Mouse (Mus musculus) c-Kit-positive CD71-negative TER-119-negative erythroid progenitor cells, embryonic 14.5 days (primary cell): ENCODE measurements at regions not wholly inside any gene's neighbourhood (a gene's known extent, or its start where the extent isn't known, plus 50 kb on each side); places are given as distances from the start of the nearest gene placed in this dataset.

ENCODE experiments used
- DNase-seq: peaks from one replicate; pipeline ENCODE4 v3.0.0-alpha.2; 2013; ENCODE audit warnings: low read depth

GRCm38 (mm10) chr8:56476158-56476557 is 74.7 kb downstream of the Cep44 start:
- no peak for DNase-seq

- DNase-seq, result no peak
Observed at GRCm38 (mm10) chr8:56475138-56475537, 75.7 kb downstream of the Cep44 start.

GRCm38 (mm10) chr8:56474335-56474734 is 76.5 kb downstream of the Cep44 start:
- DNase-seq, result no peak

GRCm38 (mm10) chr8:56465091-56465490 is 85.8 kb downstream of the Cep44 start:
- DNase-seq, result no peak

GRCm38 (mm10) chr8:56450982-56451381 is 99.9 kb downstream of the Cep44 start:
- DNase-seq, result no peak

GRCm38 (mm10) chr8:56443676-56444075 is 107.2 kb downstream of the Cep44 start:
- no peak for DNase-seq

- peak; percentile 4 for DNase-seq
Observed at GRCm38 (mm10) chr8:56439417-56439816, 111.4 kb downstream of the Cep44 start.

GRCm38 (mm10) chr8:56434826-56435225 is 116.0 kb downstream of the Cep44 start:
- DNase-seq, result no peak

- DNase-seq, result no peak
Observed at GRCm38 (mm10) chr8:56412026-56412425, 117.6 kb downstream of the Hpgd start.

GRCm38 (mm10) chr8:56410412-56410811 is 116.0 kb downstream of the Hpgd start:
- no peak for DNase-seq

GRCm38 (mm10) chr8:56407267-56407666 is 112.9 kb downstream of the Hpgd start:
- DNase-seq, result no peak

- no peak for DNase-seq
Observed at GRCm38 (mm10) chr8:56406317-56406716, 111.9 kb downstream of the Hpgd start.

GRCm38 (mm10) chr8:56397611-56398010 is 103.2 kb downstream of the Hpgd start:
- no peak for DNase-seq

GRCm38 (mm10) chr8:56396352-56396751 is 102.0 kb downstream of the Hpgd start:
- DNase-seq, result no peak

- DNase-seq, result no peak
Observed at GRCm38 (mm10) chr8:56392626-56393025, 98.2 kb downstream of the Hpgd start.

GRCm38 (mm10) chr8:56392158-56392557 is 97.8 kb downstream of the Hpgd start:
- DNase-seq, result no peak
